Mouse (Mus musculus) c-Kit-positive CD71-positive TER-119-positive erythroid progenitor cells, embryonic 14.5 days (primary cell): ENCODE results near the gene Gpnmb.
A peak's percentile ranks its signal among the peaks of the same experiment; 100 is the strongest.

Source experiments
- DNase-seq: peaks from one replicate; pipeline ENCODE4 v3.0.0-alpha.2; 2013; ENCODE audit warnings: low spot score

Gpnmb gene

GRCm38 (mm10) chr6:49036275-49037267, at the start of gene Gpnmb:
Gene Gpnmb, plus strand, starts transcription at chr6:49036546.
- no peak for DNase-seq

- no peak for DNase-seq
Observed at GRCm38 (mm10) chr6:48989971-48990370, 46.4 kb upstream of the Gpnmb start.

- no peak for DNase-seq
Observed at GRCm38 (mm10) chr6:48991991-48992390, 44.4 kb upstream of the Gpnmb start.

- no peak for DNase-seq
Observed at GRCm38 (mm10) chr6:48998186-48998585, 38.2 kb upstream of the Gpnmb start.

- no peak for DNase-seq
Observed at GRCm38 (mm10) chr6:48998796-48999195, 37.5 kb upstream of the Gpnmb start.

- no peak for DNase-seq
Observed at GRCm38 (mm10) chr6:49003381-49003780, 33.0 kb upstream of the Gpnmb start.

GRCm38 (mm10) chr6:49007981-49008380, 28.4 kb upstream of the Gpnmb start:
- peak; percentile 47 for DNase-seq

- DNase-seq = no peak
Observed at GRCm38 (mm10) chr6:49008420-49009160, 27.8 kb upstream of the Gpnmb start.

- no peak for DNase-seq
Observed at GRCm38 (mm10) chr6:49009161-49009555, 27.2 kb upstream of the Gpnmb start.

- DNase-seq = no peak
Observed at GRCm38 (mm10) chr6:49009665-49010064, 26.7 kb upstream of the Gpnmb start.

- no peak for DNase-seq
Observed at GRCm38 (mm10) chr6:49011191-49011590, 25.2 kb upstream of the Gpnmb start.

GRCm38 (mm10) chr6:49013023-49013422, 23.3 kb upstream of the Gpnmb start:
- DNase-seq = no peak

GRCm38 (mm10) chr6:49013458-49013857, 22.9 kb upstream of the Gpnmb start:
- DNase-seq = no peak

- no peak for DNase-seq
Observed at GRCm38 (mm10) chr6:49017150-49017549, 19.2 kb upstream of the Gpnmb start.

- no peak for DNase-seq
Observed at GRCm38 (mm10) chr6:49019341-49019740, 17.0 kb upstream of the Gpnmb start.

GRCm38 (mm10) chr6:49021141-49022012, 15.0 kb upstream of the Gpnmb start:
- DNase-seq = no peak

GRCm38 (mm10) chr6:49022384-49022783, 14.0 kb upstream of the Gpnmb start:
- no peak for DNase-seq

- no peak for DNase-seq
Observed at GRCm38 (mm10) chr6:49023315-49023714, 13.0 kb upstream of the Gpnmb start.

GRCm38 (mm10) chr6:49025290-49025689, 11.1 kb upstream of the Gpnmb start:
- no peak for DNase-seq

- no peak for DNase-seq
Observed at GRCm38 (mm10) chr6:49026496-49026895, 9.8 kb upstream of the Gpnmb start.

GRCm38 (mm10) chr6:49028019-49028418, 8.3 kb upstream of the Gpnmb start:
- no peak for DNase-seq

- DNase-seq = no peak
Observed at GRCm38 (mm10) chr6:49028708-49029107, 7.6 kb upstream of the Gpnmb start.
